Mouse (Mus musculus) left cerebral cortex, postnatal 14 days (tissue): Measurements from ENCODE around the gene E330034G19Rik. TPM values are rescaled to one million over a fixed set of nuclear protein-coding genes. Genes with fewer than 3 reads are reported as not detected.
A peak's percentile ranks its signal among the peaks of the same experiment; 100 is the strongest.
"Not testable (repeated sequence)": the region's sequence is repeated elsewhere in the genome, so short reads cannot be mapped to it uniquely, and the experiment has no call there.

Experiments
- DNase-seq, 2 experiments: peaks; one replicate each; pipeline ENCODE4 v3.0.0; 2021 to 2022; ENCODE audit warnings: low spot score in 2 of 2, mixed read lengths in 1 of 2
- intact Hi-C: fragments of 180-260 bp; cut with DNase I; formaldehyde crosslinking; loops from one replicate; pipeline ENCODE4 v1.15.1; 2025
- long read RNA-seq, 2 experiments: library from polyadenylated mRNA; stranded (forward); transcript quantifications; one replicate each; pipeline ENCODE4 v2.0.0; 2021
- total RNA-seq, 2 experiments: library from RNA; stranded (reverse); gene quantifications; 2 replicates each; pipeline ENCODE4 v1.2.3; 2021

The E330034G19Rik gene
- under 1 TPM in 1 of 2 experiments, not detected in 1; 0.26 TPM for total RNA-seq
- long read RNA-seq, experiment 1: 0 reads
- long read RNA-seq, experiment 2: 0 reads

- intact Hi-C loops: no loop called here
Observed at GRCm38 (mm10) chr14:24292914-24293313, at the start of gene E330034G19Rik. E330034G19Rik (plus strand) TSS chr14:24293214.

DNA sequence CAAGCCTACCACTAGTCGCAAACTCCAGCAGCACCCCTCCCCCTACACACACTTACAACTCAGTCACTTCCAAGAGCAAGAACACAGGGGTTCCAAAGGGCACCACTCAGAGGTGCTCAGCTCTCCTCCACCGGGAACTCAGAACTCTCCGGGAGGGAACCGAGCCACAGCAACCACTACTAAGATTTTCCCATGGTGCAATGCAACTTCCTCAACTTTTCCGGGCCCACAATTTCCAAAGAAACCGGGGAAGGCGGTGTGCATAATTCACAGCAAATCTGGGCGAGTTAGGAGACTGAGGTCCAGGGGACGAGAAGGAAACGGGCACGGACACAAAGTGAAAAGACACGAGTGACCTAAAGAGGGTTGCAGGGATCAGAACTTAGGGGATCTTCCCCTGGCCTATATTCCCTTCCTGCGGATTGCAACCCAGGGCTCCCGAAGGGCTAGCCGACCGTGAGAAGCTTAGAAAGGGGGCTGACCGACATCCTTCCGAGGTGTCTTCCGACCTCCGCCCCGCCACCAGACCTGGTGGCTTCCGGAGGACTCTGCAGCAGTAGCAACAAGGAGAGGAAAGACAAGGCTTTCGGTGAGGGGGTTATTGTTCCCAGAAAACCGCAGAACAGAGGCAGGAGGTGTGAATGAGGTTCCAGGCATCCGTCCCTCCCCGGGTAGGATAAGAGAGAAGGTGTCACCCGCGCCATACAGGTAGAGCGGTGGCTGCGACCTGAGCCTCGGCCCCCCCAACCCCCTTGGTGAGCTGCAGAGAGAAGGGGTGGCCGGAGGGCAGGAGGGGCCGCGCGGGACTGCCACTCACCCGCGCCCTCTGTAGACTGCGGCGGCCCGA lies 48.5 kb upstream of the E330034G19Rik start:
- DNase-seq: peak in 1 of 2 experiments; percentile 31
- intact Hi-C loops: loop anchor here (5.0 kb wide), 1 partner anchor 62 kb away; no protein-coding TSS in a partner anchor

More at GRCm38 (mm10) chr14:24292914-24293313, at the start of gene E330034G19Rik:
- no peak for DNase-seq

DNA sequence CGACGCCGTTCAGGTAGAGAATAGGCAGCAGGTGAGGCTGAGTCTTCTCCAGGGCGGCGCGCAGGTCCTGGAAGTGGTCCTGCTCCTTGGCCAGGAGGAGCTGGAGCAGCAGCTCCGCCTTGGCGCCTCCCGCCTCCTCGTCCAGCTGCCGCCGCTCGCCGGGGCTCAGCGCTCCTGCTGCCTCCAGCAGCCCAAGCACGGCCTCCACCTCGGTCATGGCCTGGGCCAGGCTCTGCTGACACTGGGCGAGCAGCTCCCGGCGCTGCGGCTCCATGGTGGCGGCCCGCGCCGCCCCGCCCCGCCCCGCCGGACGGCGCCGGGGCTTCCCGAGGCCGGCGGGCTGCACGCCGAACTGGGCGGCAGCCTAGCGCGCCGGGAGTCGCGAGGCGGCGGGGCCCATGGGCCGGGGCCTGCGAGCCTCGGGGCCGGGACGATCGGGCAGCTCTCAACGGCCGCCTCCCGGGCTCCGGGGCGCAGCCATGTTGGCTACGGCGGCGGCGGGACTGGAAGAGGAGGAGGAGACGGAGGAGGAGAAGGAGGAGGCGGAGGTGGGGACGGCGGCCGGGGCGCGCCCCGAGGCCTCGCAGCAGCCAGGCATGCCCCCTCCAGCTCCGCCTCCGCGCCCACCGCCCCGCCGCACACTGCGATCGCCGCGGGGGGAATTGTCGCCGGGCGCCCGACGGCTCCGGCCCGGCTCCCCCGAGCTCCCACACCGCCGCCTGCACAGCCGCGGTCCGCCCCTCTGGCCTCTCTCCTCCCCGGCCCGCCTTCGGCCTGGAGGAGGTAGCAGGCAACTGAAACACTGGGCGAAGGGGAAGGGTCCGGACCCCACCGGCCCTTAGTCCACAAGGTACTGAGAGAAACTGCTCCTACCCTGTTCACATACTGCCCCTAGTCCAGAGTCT lies 47.6 kb upstream of the E330034G19Rik start, which contains the start of gene Dlg5:
Gene Dlg5 (minus strand): TSS at position 744 of the 905 bp plus-strand sequence.
- intact Hi-C loops: loop anchor here (5.0 kb wide), 1 partner anchor 63 kb away; no protein-coding TSS in a partner anchor
- DNase-seq: peak in 1 of 2 experiments; percentile 46

GRCm38 (mm10) chr14:24249926-24250325 lies 43.1 kb upstream of the E330034G19Rik start:
- intact Hi-C loops: loop anchor here (5.0 kb wide), 1 partner anchor 68 kb away; no protein-coding TSS in a partner anchor
- DNase-seq: no peak

DNA sequence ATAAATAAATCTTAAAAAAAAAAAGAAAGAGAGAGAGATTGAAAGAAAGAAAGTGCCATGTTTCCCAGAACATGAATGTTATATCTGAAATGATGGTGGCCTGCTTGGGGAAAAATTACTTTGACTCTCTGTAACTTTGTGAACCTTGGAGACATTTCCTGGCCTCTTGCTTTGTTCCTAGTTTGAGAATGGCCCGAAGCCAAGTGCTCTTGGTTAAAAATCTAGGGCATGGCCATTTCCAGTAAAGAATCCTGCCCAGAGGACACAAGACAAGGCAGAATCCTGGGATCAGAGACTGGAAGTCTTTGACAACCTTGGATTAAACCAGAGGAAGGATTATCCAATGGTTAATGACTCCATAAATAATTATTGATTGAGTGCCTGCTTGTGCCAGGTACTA lies 41.7 kb upstream of the E330034G19Rik start:
- no peak for DNase-seq
- intact Hi-C loops: no loop called here

GRCm38 (mm10) chr14:24253611-24254202 lies 39.3 kb upstream of the E330034G19Rik start:
- no peak for DNase-seq
- intact Hi-C loops: no loop called here

DNA sequence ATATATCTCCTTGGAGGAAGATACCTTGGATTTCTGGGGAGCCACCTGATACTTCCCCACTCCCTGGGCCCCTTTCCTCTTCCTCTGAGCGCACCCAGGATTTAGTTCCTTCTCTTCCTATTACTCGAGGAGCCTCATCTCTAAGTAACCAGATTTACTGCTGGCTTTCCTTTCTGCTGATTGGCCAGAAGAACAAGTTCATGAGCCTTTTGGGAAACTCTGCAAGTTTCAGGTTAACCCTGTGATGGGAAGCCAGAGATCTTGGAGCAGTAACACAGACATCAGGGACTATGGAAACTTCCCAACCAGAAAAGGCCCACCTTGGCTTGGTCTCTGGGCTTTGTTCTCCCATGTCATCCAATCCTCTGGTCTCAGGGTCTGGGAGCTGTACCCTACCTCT lies 37.1 kb upstream of the E330034G19Rik start:
- no peak for DNase-seq
- intact Hi-C loops: no loop called here

DNA sequence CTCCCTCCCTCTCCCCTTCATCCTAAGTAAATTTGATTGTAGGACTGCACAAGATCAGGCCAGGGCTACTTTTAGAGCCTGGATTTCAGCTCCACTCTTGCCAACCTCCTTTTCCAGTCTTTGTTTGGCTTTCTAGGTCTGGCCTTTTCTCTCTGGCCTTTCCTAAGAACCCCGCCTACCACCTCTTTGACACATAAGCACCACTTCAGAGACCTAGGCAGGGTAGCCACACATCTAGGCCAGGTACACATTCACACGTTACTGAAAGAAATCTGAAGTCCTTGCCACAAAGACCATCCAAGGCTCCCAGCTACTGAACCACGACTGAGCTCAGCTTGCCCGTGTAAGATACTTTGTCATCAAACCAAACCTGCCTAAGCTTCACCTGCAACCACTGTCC lies 32.6 kb upstream of the E330034G19Rik start:
- DNase-seq: no peak
- intact Hi-C loops: loop anchor here (10.0 kb wide), 1 partner anchor 686 kb away; no protein-coding TSS in a partner anchor

- no peak for DNase-seq
- intact Hi-C loops: loop anchor here (10.0 kb wide), 1 partner anchor 688 kb away; no protein-coding TSS in a partner anchor
Observed at GRCm38 (mm10) chr14:24262382-24262781, 30.6 kb upstream of the E330034G19Rik start.

DNA sequence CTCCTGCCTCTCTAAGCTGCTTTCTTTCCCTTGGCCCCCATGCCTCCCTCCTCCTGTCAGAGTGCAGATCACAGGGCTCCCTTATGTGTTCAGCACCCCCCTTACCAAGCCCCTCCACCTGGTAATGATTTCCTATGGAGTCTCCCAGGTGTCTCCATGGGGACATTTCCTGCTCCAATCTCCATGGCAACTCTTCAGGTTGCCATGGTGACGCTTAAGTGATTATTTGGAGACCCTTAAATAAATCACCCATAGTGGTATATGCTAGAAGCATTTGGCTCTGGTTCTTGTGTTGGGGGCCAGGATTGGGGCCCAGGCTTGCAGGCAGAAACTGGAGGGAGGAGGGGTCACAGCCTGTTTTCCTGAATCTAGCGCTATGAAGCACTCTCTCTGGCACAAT lies 30.1 kb upstream of the E330034G19Rik start:
- DNase-seq: peak; percentile 49 to 53
- intact Hi-C loops: loop anchor here (10.0 kb wide), 1 partner anchor 688 kb away; no protein-coding TSS in a partner anchor

GRCm38 (mm10) chr14:24269571-24269970 lies 23.4 kb upstream of the E330034G19Rik start:
- intact Hi-C loops: loop anchor here (10.0 kb wide), 1 partner anchor 695 kb away; no protein-coding TSS in a partner anchor
- DNase-seq: no peak

DNA sequence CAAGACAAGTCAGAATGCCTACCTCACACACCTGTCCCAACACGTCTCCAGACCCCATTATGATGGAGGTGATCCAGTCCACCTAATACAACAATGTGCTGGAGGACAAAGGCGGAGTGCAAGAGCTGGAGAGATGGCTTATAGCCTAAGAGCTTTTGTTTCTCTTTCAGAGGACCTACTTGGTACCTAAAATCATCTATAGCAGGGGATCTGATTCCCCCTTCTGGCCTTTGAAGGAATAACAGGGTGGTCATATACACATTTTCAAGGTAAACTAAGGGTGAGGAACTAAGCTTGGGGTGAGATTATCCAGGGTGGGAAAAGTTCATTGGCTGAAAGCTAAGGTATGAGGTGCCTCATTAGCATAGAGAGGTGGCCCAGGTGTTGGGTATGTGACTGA lies 19.4 kb upstream of the E330034G19Rik start:
- peak; percentile 52 to 53 for DNase-seq
- intact Hi-C loops: loop anchor here (1.0 kb wide), 1 partner anchor 91 kb away; no protein-coding TSS in a partner anchor

- intact Hi-C loops: no loop called here
- no peak for DNase-seq
Observed at GRCm38 (mm10) chr14:24275534-24275933, 17.5 kb upstream of the E330034G19Rik start.

DNA sequence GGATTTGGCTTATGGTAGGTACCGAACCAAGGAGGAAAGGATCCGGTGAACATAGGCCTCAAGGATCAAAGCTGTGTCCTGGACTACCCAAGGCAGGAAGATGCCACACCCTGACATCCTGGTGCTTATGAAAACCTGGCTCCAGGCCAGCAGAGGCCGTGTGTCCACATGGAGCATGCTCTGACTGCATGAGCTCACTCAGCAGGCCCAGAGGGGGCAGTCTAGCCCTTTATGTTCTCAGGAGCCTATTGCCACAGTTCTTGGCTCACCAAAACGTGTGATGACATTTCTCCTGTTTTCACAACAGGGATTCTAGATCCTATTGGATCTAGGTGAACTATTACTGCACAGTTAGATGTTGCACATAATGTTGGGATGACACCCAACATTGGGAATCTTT lies 11.7 kb upstream of the E330034G19Rik start:
- no peak for DNase-seq
- intact Hi-C loops: no loop called here

- intact Hi-C loops: no loop called here
- no peak for DNase-seq
Observed at GRCm38 (mm10) chr14:24282276-24282675, 10.7 kb upstream of the E330034G19Rik start.

DNA sequence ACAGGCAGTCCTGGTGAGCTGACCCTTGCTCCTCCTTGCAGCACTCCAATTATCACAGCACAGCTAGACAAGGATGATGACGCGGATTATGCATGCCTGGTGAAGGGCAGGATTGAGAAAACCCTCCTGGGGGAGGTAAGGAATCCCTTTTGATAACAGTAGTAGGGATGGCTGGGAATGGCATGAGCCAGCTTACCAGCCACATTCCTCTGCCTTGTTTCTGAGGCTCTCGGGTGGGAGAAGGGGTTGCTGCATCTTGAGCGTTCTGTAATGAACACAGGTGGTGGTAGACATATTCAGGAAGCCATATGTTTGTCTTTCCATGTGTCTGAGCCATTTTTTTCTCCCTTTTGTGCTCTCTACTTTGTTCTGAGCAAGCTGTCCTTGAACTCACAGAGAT lies 6.9 kb upstream of the E330034G19Rik start:
- DNase-seq: no peak
- intact Hi-C loops: no loop called here

DNA sequence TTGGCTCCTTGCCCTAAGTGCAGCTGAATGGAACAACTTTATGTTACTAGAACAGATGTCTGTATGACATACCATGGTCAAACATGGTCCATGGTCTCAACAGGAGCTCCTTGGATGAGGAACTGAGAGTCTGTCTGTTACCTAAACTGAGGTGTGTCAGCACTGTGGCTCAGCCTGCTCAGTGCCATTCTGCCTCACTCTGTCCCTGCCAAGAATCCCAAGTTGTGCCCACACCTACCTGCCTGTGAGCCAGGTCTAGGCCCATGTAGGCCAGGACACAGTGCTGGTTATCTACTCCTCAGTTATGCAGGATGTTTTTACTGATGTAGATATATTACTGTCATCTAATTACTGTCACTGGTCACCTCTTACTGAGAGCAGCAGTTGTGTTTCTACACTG lies 2.3 kb upstream of the E330034G19Rik start:
- intact Hi-C loops: no loop called here
- no peak for DNase-seq

DNA sequence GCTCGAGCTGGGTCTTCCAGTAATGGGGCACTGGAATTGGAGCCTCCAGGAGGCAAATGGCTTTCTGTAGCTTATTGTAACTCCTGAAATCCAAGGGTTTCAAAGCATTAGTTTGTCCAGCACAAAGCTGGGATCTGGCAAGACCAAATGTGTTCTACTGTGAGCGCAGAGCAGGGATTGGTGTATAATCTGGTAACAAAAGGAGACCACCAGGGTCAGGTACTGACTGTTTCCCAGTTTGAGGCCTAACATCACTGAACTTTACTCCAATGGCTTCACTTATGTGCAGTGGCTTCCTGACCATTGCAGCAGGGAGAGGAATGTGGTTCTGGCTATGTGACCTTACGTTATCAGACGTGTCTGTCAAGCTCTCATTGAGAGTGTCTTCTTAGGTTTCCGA lies 617 bp downstream of the E330034G19Rik start:
- no peak for DNase-seq
- intact Hi-C loops: no loop called here

GRCm38 (mm10) chr14:24302126-24302525 lies 9.1 kb downstream of the E330034G19Rik start:
- intact Hi-C loops, DNase-seq: not testable (repeated sequence)
